Mouse (Mus musculus) mesoderm, embryonic 11.5 days (tissue): Measurements from ENCODE around the gene Prss16.

Experiments
- DNase-seq: peaks from one replicate; pipeline ENCODE4 v3.0.0-alpha.2; 2012; ENCODE audit warnings: low read depth, low spot score

The Prss16 gene

DNA sequence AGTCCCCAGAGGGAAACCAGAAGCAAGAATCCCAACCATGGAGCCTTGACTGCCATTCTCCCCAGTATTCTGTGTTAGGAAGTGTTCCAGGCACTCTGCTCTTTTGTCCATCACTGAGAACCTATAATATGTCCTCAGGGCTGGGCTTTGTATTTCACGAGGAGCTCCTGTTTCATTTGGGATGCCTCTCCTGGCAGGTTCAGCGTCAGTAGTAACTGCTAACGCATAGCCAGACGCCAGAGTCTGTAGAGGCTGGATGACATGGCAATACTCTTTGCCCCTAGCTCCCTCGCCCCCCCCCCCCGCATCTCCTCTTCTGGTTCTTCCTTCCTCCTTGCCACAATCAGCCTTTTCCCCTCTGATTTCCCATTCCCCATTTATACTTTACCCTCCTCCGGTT, at the start of gene Prss16:
Prss16 (minus strand) TSS at position 101 of the 400 bp plus-strand sequence.
- DNase-seq = no peak

GRCm38 (mm10) chr13:22053754-22054153, 44.2 kb upstream of the Prss16 start:
- DNase-seq = no peak

GRCm38 (mm10) chr13:22051523-22051859, 41.9 kb upstream of the Prss16 start:
- no peak for DNase-seq

DNA sequence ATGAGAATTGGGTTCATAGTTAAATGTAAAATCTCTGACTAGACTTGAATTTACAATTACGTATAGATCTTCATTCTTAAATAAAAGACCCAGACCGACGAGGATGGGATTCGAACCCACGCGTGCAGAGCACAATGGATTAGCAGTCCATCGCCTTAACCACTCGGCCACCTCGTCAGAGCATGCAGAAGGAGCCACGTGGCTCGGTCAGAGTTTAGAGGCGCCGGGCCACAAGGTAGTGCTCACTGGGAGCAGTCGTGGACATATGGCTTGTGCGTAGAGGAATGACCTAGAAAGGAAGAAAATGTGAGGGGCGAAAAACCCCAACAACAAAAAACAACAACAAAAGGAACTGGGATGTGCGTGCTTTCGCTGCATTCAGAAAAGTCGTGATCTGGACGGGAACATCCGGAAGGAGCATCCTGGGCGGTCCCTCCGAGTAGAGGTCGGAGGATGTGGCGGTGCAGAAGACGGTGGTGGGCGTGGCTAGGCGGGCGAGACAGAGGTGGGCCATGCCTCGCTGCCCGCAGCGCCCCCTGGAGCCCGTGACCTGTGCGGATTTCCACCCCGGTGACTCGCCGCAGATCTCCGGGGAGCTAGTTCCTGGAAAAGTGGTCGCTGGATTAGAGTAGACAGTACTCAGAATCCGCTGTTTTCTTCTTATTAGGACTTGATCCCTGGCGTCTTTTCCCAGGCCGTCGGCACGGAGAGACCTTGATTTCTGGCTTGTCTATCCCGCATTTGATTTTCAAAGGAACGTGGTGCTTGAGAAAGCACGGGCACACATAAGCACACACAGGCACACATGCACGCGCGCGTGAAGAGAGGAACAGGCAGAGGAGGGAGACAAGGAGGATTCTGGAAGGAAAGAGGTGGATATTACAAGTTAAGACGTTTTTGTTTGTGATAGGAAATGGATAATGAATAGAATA, 41.3 kb upstream of the Prss16 start:
- DNase-seq = peak; percentile 95

DNA sequence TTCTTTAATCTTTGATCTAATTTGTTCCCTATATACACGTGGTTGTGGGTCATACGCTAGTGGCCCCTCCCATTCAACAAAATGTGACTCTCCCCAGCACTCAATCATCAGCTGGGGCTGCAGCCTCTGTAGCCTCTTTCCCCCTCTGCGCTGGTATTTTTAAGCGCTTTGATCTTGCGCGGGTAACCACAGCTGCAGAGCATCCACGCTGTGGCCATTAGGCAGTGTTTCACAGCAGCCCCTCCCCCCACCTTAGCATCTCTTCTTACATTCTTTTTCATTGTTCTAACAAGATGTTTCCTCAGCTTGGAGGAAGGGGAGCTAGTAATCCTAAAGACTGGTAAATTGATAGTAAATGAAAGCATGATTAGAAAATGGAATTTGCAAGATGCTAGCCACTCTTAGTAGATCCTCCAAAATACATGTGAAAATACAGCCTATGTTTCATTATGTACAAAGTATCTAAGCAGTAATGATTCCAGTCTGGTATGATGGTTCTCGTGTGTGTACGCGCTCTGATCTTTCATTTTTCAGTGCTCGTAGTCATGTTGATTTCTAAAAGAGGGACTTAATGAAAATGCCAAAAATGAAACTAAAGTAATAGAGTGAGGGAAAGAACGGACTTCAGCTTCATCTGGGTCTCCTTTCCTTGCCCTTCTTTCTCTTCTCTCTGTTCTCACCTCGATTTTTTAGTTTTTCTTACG, 40.3 kb upstream of the Prss16 start:
- DNase-seq = peak; percentile 92

- DNase-seq = no peak
Observed at GRCm38 (mm10) chr13:22049041-22049440, 39.5 kb upstream of the Prss16 start.

GRCm38 (mm10) chr13:22045311-22045710, 35.8 kb upstream of the Prss16 start:
- no peak for DNase-seq

GRCm38 (mm10) chr13:22044432-22045155, 35.1 kb upstream of the Prss16 start:
- no peak for DNase-seq

DNA sequence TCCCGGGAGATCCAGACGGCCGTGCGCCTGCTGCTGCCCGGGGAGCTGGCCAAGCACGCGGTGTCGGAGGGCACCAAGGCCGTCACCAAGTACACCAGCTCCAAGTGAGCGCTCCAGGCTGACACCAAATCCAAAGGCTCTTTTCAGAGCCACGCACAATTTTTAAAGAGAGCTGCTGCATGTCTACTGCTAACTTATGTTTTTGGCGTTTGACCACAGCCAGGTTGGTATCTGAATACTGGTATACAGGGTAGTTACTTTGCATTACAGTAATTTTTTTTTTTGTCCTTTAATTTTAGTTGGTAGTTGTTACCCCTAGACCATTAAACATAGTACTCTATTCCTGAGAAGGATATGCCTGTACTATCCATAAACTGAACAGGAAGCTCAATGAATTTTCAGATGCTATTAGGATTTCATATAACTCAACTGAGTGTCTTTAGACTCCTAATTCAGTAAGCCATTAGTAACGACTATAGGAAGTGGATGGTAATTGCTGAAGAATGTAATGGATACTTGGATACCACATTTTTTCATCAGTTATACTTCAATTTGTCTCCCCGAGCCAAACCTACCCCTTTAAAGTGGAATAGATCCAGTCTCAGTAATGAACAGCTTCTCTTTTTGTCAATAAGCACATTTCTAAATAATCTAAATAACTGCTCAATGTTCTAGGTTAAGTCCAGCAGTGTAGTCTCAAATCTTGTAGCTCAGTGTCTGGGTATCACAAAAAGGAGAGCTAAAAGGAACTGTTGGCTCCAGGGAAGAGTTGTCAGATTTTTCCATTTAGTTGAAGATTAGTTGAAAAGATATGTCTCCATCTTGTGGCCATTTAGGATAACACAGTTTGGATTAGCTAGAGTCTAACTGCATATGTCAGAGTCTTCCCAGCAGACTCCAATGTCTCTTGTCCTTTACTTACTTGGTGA, 34.2 kb upstream of the Prss16 start:
- DNase-seq = no peak

- peak; percentile 98 for DNase-seq
Observed at GRCm38 (mm10) chr13:22042568-22043502, 33.3 kb upstream of the Prss16 start, which contains the start of the genes Hist1h2ag and Hist1h2bj. Gene Hist1h2ag, minus strand, starts transcription at chr13:22042944. Gene Hist1h2bj, plus strand, starts transcription at chr13:22043214.

- no peak for DNase-seq
Observed at GRCm38 (mm10) chr13:22041651-22042567, 32.4 kb upstream of the Prss16 start.

- DNase-seq = peak; percentile 95
Observed at GRCm38 (mm10) chr13:22041142-22041536, 31.6 kb upstream of the Prss16 start, which contains the start of gene Hist1h4i. Gene Hist1h4i, minus strand, starts transcription at chr13:22041362.

- DNase-seq = no peak
Observed at GRCm38 (mm10) chr13:22040464-22041141, 31.1 kb upstream of the Prss16 start.

DNA sequence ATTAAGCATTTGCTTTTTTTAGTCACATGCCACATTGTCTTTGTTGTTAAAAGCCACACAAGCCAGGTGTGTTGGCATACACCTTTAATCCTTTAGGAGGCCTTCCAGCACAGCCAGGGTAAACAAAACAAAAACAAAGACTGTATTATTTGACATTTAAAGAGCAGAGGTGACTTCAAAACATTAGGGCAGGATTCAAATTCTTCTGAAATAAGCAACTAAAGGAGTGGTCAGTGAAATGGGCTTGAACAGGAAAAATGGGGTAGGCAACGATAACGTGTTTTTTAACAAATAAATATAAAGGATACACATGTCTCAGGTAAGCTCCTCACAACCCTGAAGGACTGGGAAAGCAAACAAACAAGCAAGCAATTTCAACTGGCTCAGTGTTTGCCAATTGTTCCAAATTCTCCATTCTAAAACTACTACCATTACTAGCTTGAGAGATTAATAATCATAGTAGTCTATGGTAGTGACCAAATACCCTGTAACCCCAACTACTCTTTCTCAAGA, 30.5 kb upstream of the Prss16 start:
- DNase-seq = no peak

- no peak for DNase-seq
Observed at GRCm38 (mm10) chr13:22039364-22039763, 29.8 kb upstream of the Prss16 start.

DNA sequence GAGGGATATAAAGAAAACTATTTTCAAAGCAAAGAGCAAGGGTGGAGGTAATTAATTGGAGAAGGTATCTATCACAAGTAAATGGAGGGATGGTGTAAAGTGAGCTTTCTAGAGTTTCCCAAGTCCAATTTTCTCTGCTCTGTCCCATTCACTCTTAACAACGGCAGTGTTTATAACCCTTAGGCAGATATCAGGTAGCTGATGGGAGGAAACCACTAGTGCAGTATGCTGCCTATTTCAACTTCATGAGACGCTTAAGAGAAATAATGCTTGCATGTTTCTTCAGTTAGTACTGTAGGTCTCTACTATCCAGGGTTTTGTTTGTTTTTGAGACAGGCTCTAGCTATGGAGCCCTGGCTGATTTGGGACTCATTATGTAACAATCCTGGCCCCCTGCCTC, 27.9 kb upstream of the Prss16 start:
- no peak for DNase-seq

- DNase-seq = no peak
Observed at GRCm38 (mm10) chr13:22036986-22037385, 27.4 kb upstream of the Prss16 start.
